Mouse (Mus musculus) hindbrain, embryonic 11.5 days (tissue): Measurements from ENCODE around the gene Gm15517. TPM values are rescaled to one million over a fixed set of nuclear protein-coding genes. Genes with fewer than 3 reads are reported as not detected.
"Not testable (repeated sequence)": the region's sequence is repeated elsewhere in the genome, so short reads cannot be mapped to it uniquely, and the experiment has no call there.

Experiments
- ATAC-seq: fragments of 200-750 bp; cut with Nextera tagmentation; 2 replicates; pipeline ENCODE4 v1.8.0; 2017; ENCODE audit warnings: mild to moderate bottlenecking, moderate TSS enrichment, moderate library complexity; ENCODE audit not compliant: low FRiP score
- DNase-seq: peaks from one replicate; pipeline ENCODE4 v3.0.0-alpha.2; 2015; ENCODE audit warnings: low spot score
- H3K27ac ChIP-seq: fragments of 300-500 bp; sonication (generic); 2 replicates; pipeline ENCODE4 v1.5.1; 2014; ENCODE audit warnings: mild to moderate bottlenecking, low read depth, low read length
- H3K27me3 ChIP-seq: fragments of 300-500 bp; sonication (generic); 2 replicates; pipeline ENCODE4 v1.6.1; 2014; ENCODE audit warnings: mild to moderate bottlenecking, low read length, moderate library complexity, mixed read lengths; ENCODE audit not compliant: control insufficient read depth, insufficient read depth
- H3K36me3 ChIP-seq: fragments of 300-500 bp; sonication (generic); 2 replicates; pipeline ENCODE4 v1.6.1; 2014; ENCODE audit warnings: mild to moderate bottlenecking, low read length, moderate library complexity, mixed read lengths; ENCODE audit not compliant: control insufficient read depth, insufficient read depth
- H3K4me1 ChIP-seq: fragments of 300-500 bp; sonication (generic); replicated peaks from 2 replicates; pipeline ENCODE4 v1.6.1; 2014; ENCODE audit warnings: low read length, mixed read lengths; ENCODE audit not compliant: control insufficient read depth, insufficient read depth
- H3K4me2 ChIP-seq: fragments of 300-500 bp; sonication (generic); replicated peaks from 2 replicates; pipeline ENCODE4 v1.6.1; 2014; ENCODE audit warnings: mild to moderate bottlenecking, low read depth, low read length
- H3K4me3 ChIP-seq: fragments of 300-500 bp; sonication (generic); 2 replicates; pipeline ENCODE4 v1.5.1; 2014; ENCODE audit warnings: low read depth, low read length
- H3K9ac ChIP-seq: fragments of 300-500 bp; sonication (generic); 2 replicates; pipeline ENCODE4 v1.6.1; 2014; ENCODE audit warnings: low read depth, low read length
- H3K9me3 ChIP-seq: fragments of 300-500 bp; sonication (generic); 2 replicates; pipeline ENCODE4 v1.6.1; 2016; ENCODE audit warnings: low read length; ENCODE audit not compliant: control insufficient read depth
- WGBS: fragments of 180-500 bp; shearing (Covaris S2); extraction: QIAGEN DNeasy Blood & Tissue Kit; methylation state at CpG from one replicate; pipeline ENCODE4 v1.1.7; 2014; 5-methylcytosine and 5-hydroxymethylcytosine counted together
- polyA plus RNA-seq: library from polyadenylated mRNA; unstranded; fragments of >200 nt; fragmentation: Nextera tagmentation; extraction: Ambion mirVana; gene quantifications from 2 replicates; pipeline ENCODE4 v1.2.1, GENCODE M21; 2014

Gm15517 gene
- polyA plus RNA-seq, 1 experiment from 2014 or later: not detected

GRCm38 (mm10) chr7:44244080-44244479 is 17.2 kb upstream of the Gm15517 start:
- ATAC-seq (no peak), DNase-seq (no peak)
- Histone ChIP-seq H3K27ac (no peak overlapping the region), H3K27me3 (no peaks in the 10 kb centered on the region), H3K9me3 (no peaks in the 10 kb centered on the region), H3K36me3 (0 out of 2 replicates have a peak, but pooled peaks cover 1% of the 10 kb centered on the region), H3K4me2 (no peak overlapping the region), H3K9ac (no peak overlapping the region), H3K4me3 (no peak overlapping the region), H3K4me1 (peaks cover 2% of the 10 kb centered on the region; the same call in 1 of the 2 replicates)
- WGBS: 70% methylated on average over 1 of the region's 1 CpGs

- DNase-seq (peak; percentile 92), ATAC-seq (peak; percentile 88)
- Histone ChIP-seq H3K27me3 (no peaks in the 10 kb centered on the region), H3K9me3 (no peaks in the 10 kb centered on the region), H3K4me1 (peaks cover 4% of the 10 kb centered on the region; the same call in 1 of the 2 replicates), H3K27ac (peak within 1 kb of the TSS; percentile 74), H3K4me2 (peak within 1 kb of the TSS; percentile 67), H3K36me3 (peaks cover 17% of the 10 kb centered on the region), H3K4me3 (peak within 1 kb of the TSS; percentile 82), H3K9ac (peak within 1 kb of the TSS; percentile 86)
- WGBS: under 1% methylated on average over 62 of the region's 62 CpGs
Measured at GRCm38 (mm10) chr7:44246055-44246983, 14.9 kb upstream of the Gm15517 start, which contains the start of the genes 1700028J19Rik and 2410002F23Rik. TSS of gene 1700028J19Rik (minus strand) at chr7:44246695. TSS of gene 2410002F23Rik (plus strand) at chr7:44246722.

GRCm38 (mm10) chr7:44246984-44247470 is 14.2 kb upstream of the Gm15517 start:
- DNase-seq (peak; percentile 73), ATAC-seq (peak; percentile 19)
- under 1% methylated on average over 22 of the region's 23 CpGs for WGBS
- peak overlapping the region; percentile 71 for H3K27ac ChIP-seq
- H3K4me2 ChIP-seq: peak overlapping the region; percentile 67
- H3K9me3 ChIP-seq: no peaks in the 10 kb centered on the region
- peak overlapping the region; percentile 86 for H3K9ac ChIP-seq
- H3K36me3 ChIP-seq: peaks cover 17% of the 10 kb centered on the region
- H3K4me3 ChIP-seq: peak overlapping the region; percentile 82
- H3K4me1 ChIP-seq: peaks cover 4% of the 10 kb centered on the region; the same call in 1 of the 2 replicates
- no peaks in the 10 kb centered on the region for H3K27me3 ChIP-seq

GRCm38 (mm10) chr7:44247971-44248370 is 13.3 kb upstream of the Gm15517 start:
- H3K9me3 ChIP-seq: no peaks in the 10 kb centered on the region
- DNase-seq (no peak), ATAC-seq (no peak)
- no peak overlapping the region for H3K27ac ChIP-seq
- peaks cover 4% of the 10 kb centered on the region; the same call in 1 of the 2 replicates for H3K4me1 ChIP-seq
- peak overlapping the region; percentile 86 for H3K9ac ChIP-seq
- H3K4me3 ChIP-seq: peak overlapping the region; percentile 82
- H3K4me2 ChIP-seq: peak overlapping the region; percentile 67
- WGBS: 96% methylated on average over 2 of the region's 2 CpGs
- H3K27me3 ChIP-seq: no peaks in the 10 kb centered on the region
- H3K36me3 ChIP-seq: peaks cover 17% of the 10 kb centered on the region

GRCm38 (mm10) chr7:44249248-44249647 is 12.0 kb upstream of the Gm15517 start:
- Histone ChIP-seq H3K27ac (no peak overlapping the region), H3K36me3 (peaks cover 17% of the 10 kb centered on the region), H3K4me1 (peaks cover 4% of the 10 kb centered on the region; the same call in 1 of the 2 replicates), H3K9ac (no peak overlapping the region), H3K4me3 (no peak overlapping the region; the same call in 1 of the 2 replicates), H3K9me3 (no peaks in the 10 kb centered on the region), H3K27me3 (no peaks in the 10 kb centered on the region), H3K4me2 (no peak overlapping the region)
- DNase-seq (no peak), ATAC-seq (no peak)
- WGBS: 99% methylated on average over 4 of the region's 4 CpGs

GRCm38 (mm10) chr7:44250732-44251275 is 10.4 kb upstream of the Gm15517 start:
- H3K4me1 ChIP-seq, ATAC-seq, H3K27ac ChIP-seq, H3K4me3 ChIP-seq, H3K4me2 ChIP-seq, DNase-seq, H3K9ac ChIP-seq, H3K27me3 ChIP-seq, H3K9me3 ChIP-seq: not testable (repeated sequence)
- peaks cover 17% of the 10 kb centered on the region for H3K36me3 ChIP-seq
- 96% methylated on average over 17 of the region's 17 CpGs for WGBS

GRCm38 (mm10) chr7:44253023-44253616 is 8.1 kb upstream of the Gm15517 start:
- DNase-seq (no peak), ATAC-seq (no peak)
- Histone ChIP-seq H3K27ac (no peak overlapping the region), H3K4me2 (no peak overlapping the region), H3K27me3 (no peaks in the 10 kb centered on the region), H3K4me1 (0 out of 2 replicates have a peak, but pooled peaks cover 2% of the 10 kb centered on the region), H3K9ac (no peak overlapping the region), H3K36me3 (peaks cover 17% of the 10 kb centered on the region), H3K9me3 (no peaks in the 10 kb centered on the region), H3K4me3 (no peak overlapping the region)
- 70% methylated on average over 15 of the region's 15 CpGs for WGBS

- DNase-seq (no peak), ATAC-seq (no peak)
- Histone ChIP-seq H3K36me3 (peaks cover 7% of the 10 kb centered on the region), H3K27me3 (no peaks in the 10 kb centered on the region), H3K4me3 (no peak overlapping the region), H3K9ac (no peak overlapping the region), H3K9me3 (no peaks in the 10 kb centered on the region), H3K4me2 (no peak overlapping the region), H3K4me1 (no peaks in the 10 kb centered on the region), H3K27ac (no peak overlapping the region)
- 82% methylated on average over 6 of the region's 6 CpGs for WGBS
Measured at GRCm38 (mm10) chr7:44254930-44255329, 6.3 kb upstream of the Gm15517 start.
